Mouse (Mus musculus) gastrocnemius, postnatal 14 days (tissue): ENCODE measurements around the gene Med13l. TPM values are rescaled to one million over a fixed set of nuclear protein-coding genes. Genes with fewer than 3 reads are reported as not detected.

Source experiments
- DNase-seq: peaks from one replicate; pipeline ENCODE4 v3.0.0; 2021; ENCODE audit warnings: mixed read lengths
- intact Hi-C: fragments of 180-260 bp; cut with DNase I; formaldehyde crosslinking; loops from one replicate; pipeline ENCODE4 v1.15.1; 2025; ENCODE audit warnings: low total_unique reads
- total RNA-seq, 2 experiments: library from RNA; stranded (reverse); gene quantifications; 2 replicates each; pipeline ENCODE4 v1.2.3; 2021

Gene Med13l
- total RNA-seq, 2 experiments from 2014 or later, result 22.0 to 24.1 TPM

GRCm38 (mm10) chr5:118618963-118619610, 58.6 kb downstream of the Med13l start:
- intact Hi-C loops, result no loop called here
- no peak for DNase-seq

GRCm38 (mm10) chr5:118619801-118620200, 59.3 kb downstream of the Med13l start:
- intact Hi-C loops, result no loop called here
- DNase-seq, result no peak

GRCm38 (mm10) chr5:118620330-118620910, 59.9 kb downstream of the Med13l start:
- intact Hi-C loops, result no loop called here
- DNase-seq, result no peak

- DNase-seq, result no peak
- intact Hi-C loops, result no loop called here
Observed at GRCm38 (mm10) chr5:118621877-118622276, 61.4 kb downstream of the Med13l start.

GRCm38 (mm10) chr5:118622346-118622745, 61.9 kb downstream of the Med13l start:
- intact Hi-C loops, result no loop called here
- no peak for DNase-seq

- DNase-seq, result no peak
- intact Hi-C loops, result no loop called here
Observed at GRCm38 (mm10) chr5:118623797-118624196, 63.3 kb downstream of the Med13l start.

GRCm38 (mm10) chr5:118627630-118628029, 67.2 kb downstream of the Med13l start:
- no peak for DNase-seq
- intact Hi-C loops, result no loop called here

- intact Hi-C loops, result no loop called here
- DNase-seq, result no peak
Observed at GRCm38 (mm10) chr5:118628211-118628610, 67.7 kb downstream of the Med13l start.

- no peak for DNase-seq
- intact Hi-C loops, result no loop called here
Observed at GRCm38 (mm10) chr5:118632346-118632745, 71.9 kb downstream of the Med13l start.

- intact Hi-C loops, result no loop called here
- DNase-seq, result no peak
Observed at GRCm38 (mm10) chr5:118633106-118633505, 72.6 kb downstream of the Med13l start.

GRCm38 (mm10) chr5:118635476-118636187, 75.2 kb downstream of the Med13l start:
- DNase-seq, result no peak
- intact Hi-C loops, result no loop called here

GRCm38 (mm10) chr5:118636399-118637369, 76.2 kb downstream of the Med13l start:
- DNase-seq, result no peak
- intact Hi-C loops, result no loop called here

- intact Hi-C loops, result no loop called here
- DNase-seq, result no peak
Observed at GRCm38 (mm10) chr5:118637931-118638330, 77.5 kb downstream of the Med13l start.

- DNase-seq, result no peak
- intact Hi-C loops, result no loop called here
Observed at GRCm38 (mm10) chr5:118638534-118639109, 78.1 kb downstream of the Med13l start.

- intact Hi-C loops, result no loop called here
Observed at GRCm38 (mm10) chr5:118639117-118639707, 78.7 kb downstream of the Med13l start.

GRCm38 (mm10) chr5:118644041-118644440, 83.6 kb downstream of the Med13l start:
- intact Hi-C loops, result no loop called here
- no peak for DNase-seq

More at GRCm38 (mm10) chr5:118639117-118639707, 78.7 kb downstream of the Med13l start:
- DNase-seq, result no peak

GRCm38 (mm10) chr5:118644511-118644910, 84.0 kb downstream of the Med13l start:
- DNase-seq, result no peak
- intact Hi-C loops, result no loop called here

- DNase-seq, result no peak
- intact Hi-C loops, result no loop called here
Observed at GRCm38 (mm10) chr5:118645196-118645805, 84.8 kb downstream of the Med13l start.

GRCm38 (mm10) chr5:118646897-118647296, 86.4 kb downstream of the Med13l start:
- intact Hi-C loops, result no loop called here
- DNase-seq, result no peak
